8 mouse cellular contexts compared by ENCODE assay signal in genomic region chr9:69125787-69126161, GRCm38 (mm10).
DNase-seq lines count a peak whose midpoint lies in the region; ATAC-seq and TF ChIP-seq lines count a peak whose summit lies in the region.

No protein-coding gene starts in this region.

- H3K36me3 ChIP-seq in lung, postnatal 0 days (ENCODE audit: insufficient read depth, low read length), result no peaks in the 10 kb centered on the region
- H3K36me3 ChIP-seq in intestine, embryonic 14.5 days (ENCODE audit: control insufficient read depth, insufficient read depth, low read length), result no peaks in the 10 kb centered on the region
- no peaks in the 10 kb centered on the region for H3K36me3 ChIP-seq in neural tube, embryonic 12.5 days

- H3K27ac ChIP-seq in lung, postnatal 0 days (ENCODE audit: low read length), result no peak overlapping the region
- H3K27ac ChIP-seq in intestine, embryonic 14.5 days (ENCODE audit: low read depth), result no peak overlapping the region
- H3K27ac ChIP-seq in neural tube, embryonic 12.5 days, result no peak overlapping the region

- no peak overlapping the region for H3K9ac ChIP-seq in lung, postnatal 0 days (replicated peaks; ENCODE audit: low read depth)
- H3K9ac ChIP-seq in intestine, embryonic 14.5 days (ENCODE audit: low read length), result 0 out of 2 replicates have a peak overlapping the region, but pooled peaks have one; percentile 10
- H3K9ac ChIP-seq in neural tube, embryonic 12.5 days, result no peak overlapping the region

- DNase-seq in frontal cortex, postnatal 14 days (ENCODE audit: low spot score in 2 of 2), result no peak
- no peak for DNase-seq in lung, postnatal 0 days (ENCODE audit: low spot score)
- DNase-seq in lung, postnatal 25 days (ENCODE audit: low spot score), result no peak
- DNase-seq in intestine, embryonic 14.5 days (ENCODE audit: low spot score), result no peak
- DNase-seq in spleen, adult 18-20 months, result no peak

- H3K27me3 ChIP-seq in lung, postnatal 0 days (replicated peaks; ENCODE audit: insufficient read depth, low read length), result no peaks in the 10 kb centered on the region
- H3K27me3 ChIP-seq in intestine, embryonic 14.5 days (replicated peaks; ENCODE audit: control insufficient read depth, insufficient read depth, low read length), result no peaks in the 10 kb centered on the region
- no peaks in the 10 kb centered on the region for H3K27me3 ChIP-seq in neural tube, embryonic 12.5 days (replicated peaks)

- H3K9me3 ChIP-seq in lung, postnatal 0 days (ENCODE audit: low read length), result no peaks in the 10 kb centered on the region
- H3K9me3 ChIP-seq in intestine, embryonic 14.5 days (ENCODE audit: control insufficient read depth, low read length), result no peaks in the 10 kb centered on the region
- no peaks in the 10 kb centered on the region for H3K9me3 ChIP-seq in neural tube, embryonic 12.5 days

- TF ChIP-seq CTCF in lung, postnatal 0 days (IDR thresholded peaks at IDR 0.05), result no peak

- H3K4me1 ChIP-seq in lung, postnatal 0 days (ENCODE audit: insufficient read depth, low read depth, low read length), result no peaks in the 10 kb centered on the region
- peaks cover 7% of the 10 kb centered on the region; the same call in 1 of the 2 replicates for H3K4me1 ChIP-seq in intestine, embryonic 14.5 days (replicated peaks; ENCODE audit: control insufficient read depth, insufficient read depth, low read length)
- peaks cover 25% of the 10 kb centered on the region for H3K4me1 ChIP-seq in neural tube, embryonic 12.5 days

- no peak for TF ChIP-seq EP300 in lung, postnatal 0 days (IDR thresholded peaks at IDR 0.05)

- 32% methylated on average over 7 of the region's 7 CpGs for WGBS in lung, postnatal 0 days
- 49% methylated on average over 7 of the region's 7 CpGs for WGBS in intestine, embryonic 14.5 days
- 58% methylated on average over 7 of the region's 7 CpGs for WGBS in neural tube, embryonic 12.5 days

- H3K4me2 ChIP-seq in lung, postnatal 0 days (replicated peaks; ENCODE audit: low read depth, low read length), result peak overlapping the region; percentile 60
- H3K4me2 ChIP-seq in intestine, embryonic 14.5 days (ENCODE audit: low read length), result peak overlapping the region; percentile 61
- peak overlapping the region; percentile 57 for H3K4me2 ChIP-seq in neural tube, embryonic 12.5 days (replicated peaks)

- H3K4me3 ChIP-seq in lung, postnatal 0 days (ENCODE audit: low read depth, low read length), result 0 out of 2 replicates have a peak overlapping the region, but pooled peaks have one; percentile 27
- H3K4me3 ChIP-seq in intestine, embryonic 14.5 days (ENCODE audit: low read depth, low read length), result peak overlapping the region; percentile 29; the same call in 1 of the 2 replicates
- no peak overlapping the region for H3K4me3 ChIP-seq in neural tube, embryonic 12.5 days

- ATAC-seq in frontal cortex, adult (ENCODE audit: low TSS enrichment), result peak; percentile 62; the same call in 1 of the 2 replicates
- ATAC-seq in lung, postnatal 0 days, result no peak
- no peak for ATAC-seq in intestine, embryonic 14.5 days (replicated peaks; ENCODE audit: low FRiP score, low TSS enrichment, low read depth)
- ATAC-seq in neural tube, embryonic 12.5 days (ENCODE audit: low FRiP score, low read depth), result no peak
- ATAC-seq in cerebellum, adult (ENCODE audit: insufficient number of reproducible peaks, low FRiP score, low TSS enrichment), result no peak
